Mouse (Mus musculus) G1E (cell line): ENCODE results near the gene Gm8909. TPM values are rescaled to one million over a fixed set of nuclear protein-coding genes. Genes with fewer than 3 reads are reported as not detected.

Source experiments
- ATAC-seq: 2 replicates; pipeline ENCODE4 v1.8.0; 2016; ENCODE audit warnings: mild to moderate bottlenecking; ENCODE audit not compliant: insufficient number of reproducible peaks, poor library complexity, low FRiP score, severe bottlenecking; ENCODE audit errors: extremely low read depth
- DNase-seq: peaks from one replicate; pipeline ENCODE4 v3.0.0; 2012; ENCODE audit warnings: low spot score
- H3K27me3 ChIP-seq: 2 replicates; pipeline ENCODE4 v1.6.1; 2012; ENCODE audit warnings: mild to moderate bottlenecking, low read length, inconsistent platforms; ENCODE audit not compliant: insufficient read depth
- H3K36me3 ChIP-seq: replicated peaks from 2 replicates; pipeline ENCODE3; 2012; ENCODE audit warnings: mild to moderate bottlenecking, inconsistent platforms
- H3K4me1 ChIP-seq: 2 replicates; pipeline ENCODE4 v1.6.1; 2012; ENCODE audit warnings: low read depth, low read length, inconsistent platforms, mixed read lengths; ENCODE audit not compliant: insufficient read depth
- H3K4me3 ChIP-seq: 2 replicates; pipeline ENCODE4 v1.5.1; 2012; ENCODE audit warnings: low read depth, mild to moderate bottlenecking, inconsistent platforms, low read length, moderate library complexity, mixed read lengths
- H3K9me3 ChIP-seq: replicated peaks from 2 replicates; pipeline ENCODE4 v1.6.1; 2012; ENCODE audit warnings: inconsistent platforms
- CTCF ChIP-seq: IDR thresholded peaks from 2 replicates; pipeline ENCODE4 v1.5.1; 2012; ENCODE audit warnings: low read depth, low read length, inconsistent platforms, mixed read lengths
- GATA1 ChIP-seq: IDR thresholded peaks from 2 replicates; pipeline ENCODE4 v1.6.1; 2012; ENCODE audit warnings: borderline replicate concordance, low read length, inconsistent platforms, mixed read lengths
- GATA2 ChIP-seq: IDR thresholded peaks from 2 replicates; pipeline ENCODE4 v1.6.1; 2012; ENCODE audit warnings: low read depth, low read length, inconsistent platforms, borderline replicate concordance
- POLR2AphosphoS5 ChIP-seq: IDR thresholded peaks from 2 replicates; pipeline ENCODE4 v1.6.1; 2012; ENCODE audit warnings: low read depth, low read length, inconsistent platforms; ENCODE audit not compliant: insufficient replicate concordance
- TAL1 ChIP-seq: conservative IDR thresholded peaks from 2 replicates; pipeline ENCODE4 v1.6.1; 2012; ENCODE audit warnings: low read depth, low read length, inconsistent platforms, mixed read lengths
- polyA plus RNA-seq: library from polyadenylated mRNA; stranded (reverse); fragments of >175 nt; gene quantifications from 2 replicates; pipeline ENCODE4 v1.2.3, GENCODE M21; 2012
- total RNA-seq, 2 experiments: library from RNA; stranded (forward) in 1 of 2; stranded (reverse) in 1 of 2; fragments of 200-1000 nt in 1 of 2; fragments of >200 nt in 1 of 2; fragmentation: Nextera tagmentation in 1 of 2; gene quantifications; 2 replicates each; pipeline ENCODE4 v1.2.3; 2014 to 2017

Gm8909 gene
- total RNA-seq (2014; fragmentation: Nextera tagmentation) (not detected in 2 replicates), total RNA-seq (2017) (not detected in 2 replicates), polyA plus RNA-seq (not detected in 2 replicates)

- no peak for ATAC-seq
Measured at GRCm38 (mm10) chr17:36168039-36168652, at the start of gene Gm8909. TSS of gene Gm8909 (minus strand) at chr17:36168537.

GRCm38 (mm10) chr17:36215586-36215985 lies 47.2 kb upstream of the Gm8909 start:
- ATAC-seq: no peak
- no peak for DNase-seq

More at GRCm38 (mm10) chr17:36168039-36168652, at the start of gene Gm8909:
- Histone ChIP-seq H3K4me1 (no peaks in the 10 kb centered on the region), H3K36me3 (no peaks in the 10 kb centered on the region), H3K9me3 (no peaks in the 10 kb centered on the region), H3K27me3 (no peaks in the 10 kb centered on the region), H3K4me3 (no peak within 1 kb of the TSS)
- DNase-seq: no peak
- TF ChIP-seq POLR2AphosphoS5 (no peak), GATA1 (no peak), GATA2 (no peak), TAL1 (no peak), CTCF (no peak)

GRCm38 (mm10) chr17:36206846-36207245 lies 38.5 kb upstream of the Gm8909 start:
- no peak for TF ChIP-seq TAL1
- TF ChIP-seq GATA1: no peak
- TF ChIP-seq GATA2: no peak
- no peak for TF ChIP-seq POLR2AphosphoS5
- TF ChIP-seq CTCF: no peak
- H3K4me1 ChIP-seq: no peaks in the 10 kb centered on the region
- ATAC-seq (no peak), DNase-seq (no peak)
- no peaks in the 10 kb centered on the region for H3K9me3 ChIP-seq
- H3K4me3 ChIP-seq: no peak overlapping the region
- H3K36me3 ChIP-seq: no peaks in the 10 kb centered on the region
- no peaks in the 10 kb centered on the region for H3K27me3 ChIP-seq

More at GRCm38 (mm10) chr17:36215586-36215985, 47.2 kb upstream of the Gm8909 start:
- TF ChIP-seq GATA1 (no peak), POLR2AphosphoS5 (no peak), TAL1 (no peak), CTCF (no peak), GATA2 (no peak)
- Histone ChIP-seq H3K4me3 (no peak overlapping the region), H3K27me3 (no peaks in the 10 kb centered on the region), H3K9me3 (no peaks in the 10 kb centered on the region), H3K4me1 (no peaks in the 10 kb centered on the region), H3K36me3 (no peaks in the 10 kb centered on the region)

GRCm38 (mm10) chr17:36205862-36206261 lies 37.5 kb upstream of the Gm8909 start:
- Histone ChIP-seq H3K36me3 (no peaks in the 10 kb centered on the region), H3K4me3 (no peak overlapping the region), H3K27me3 (no peaks in the 10 kb centered on the region), H3K4me1 (no peaks in the 10 kb centered on the region), H3K9me3 (no peaks in the 10 kb centered on the region)
- no peak for TF ChIP-seq GATA2
- TF ChIP-seq CTCF: no peak
- no peak for TF ChIP-seq POLR2AphosphoS5
- TF ChIP-seq GATA1: no peak
- no peak for TF ChIP-seq TAL1
- DNase-seq (no peak), ATAC-seq (no peak)

GRCm38 (mm10) chr17:36205456-36205855 lies 37.1 kb upstream of the Gm8909 start:
- Histone ChIP-seq H3K27me3 (no peaks in the 10 kb centered on the region), H3K36me3 (no peaks in the 10 kb centered on the region), H3K4me1 (no peaks in the 10 kb centered on the region), H3K9me3 (no peaks in the 10 kb centered on the region), H3K4me3 (no peak overlapping the region)
- DNase-seq (no peak), ATAC-seq (no peak)
- TF ChIP-seq GATA2: no peak
- no peak for TF ChIP-seq CTCF
- TF ChIP-seq POLR2AphosphoS5: no peak
- no peak for TF ChIP-seq TAL1
- TF ChIP-seq GATA1: no peak

GRCm38 (mm10) chr17:36201851-36202250 lies 33.5 kb upstream of the Gm8909 start:
- Histone ChIP-seq H3K36me3 (no peaks in the 10 kb centered on the region), H3K4me3 (no peak overlapping the region), H3K27me3 (no peaks in the 10 kb centered on the region), H3K4me1 (no peaks in the 10 kb centered on the region), H3K9me3 (no peaks in the 10 kb centered on the region)
- DNase-seq (no peak), ATAC-seq (no peak)
- TF ChIP-seq TAL1 (no peak), CTCF (no peak), GATA1 (no peak), GATA2 (no peak), POLR2AphosphoS5 (no peak)
